Mouse (Mus musculus) intestine, embryonic 14.5 days (tissue): Measurements from ENCODE around the gene Cnr2. TPM values are rescaled to one million over a fixed set of nuclear protein-coding genes. Genes with fewer than 3 reads are reported as not detected.
A peak's percentile ranks its signal among the peaks of the same experiment; 100 is the strongest.

Experiments used
- ATAC-seq: fragments of 200-750 bp; cut with Nextera tagmentation; replicated peaks from 2 replicates; pipeline ENCODE4 v1.8.0; 2017; ENCODE audit warnings: low read depth, moderate number of reproducible peaks, moderate TSS enrichment, moderate library complexity; ENCODE audit not compliant: low FRiP score, low TSS enrichment
- DNase-seq: peaks from one replicate; pipeline ENCODE4 v3.0.0-alpha.2; 2018; ENCODE audit warnings: low spot score
- H3K27ac ChIP-seq: fragments of 300-500 bp; sonication (generic); 2 replicates; pipeline ENCODE4 v1.5.1; 2014; ENCODE audit warnings: low read depth, mild to moderate bottlenecking, control low read depth
- H3K27me3 ChIP-seq: fragments of 300-500 bp; sonication (generic); replicated peaks from 2 replicates; pipeline ENCODE4 v1.6.1; 2014; ENCODE audit warnings: low read length, control low read depth; ENCODE audit not compliant: control insufficient read depth, insufficient read depth
- H3K36me3 ChIP-seq: fragments of 300-500 bp; sonication (generic); 2 replicates; pipeline ENCODE4 v1.6.1; 2014; ENCODE audit warnings: low read length, control low read depth; ENCODE audit not compliant: control insufficient read depth, insufficient read depth
- H3K4me1 ChIP-seq: fragments of 300-500 bp; sonication (generic); replicated peaks from 2 replicates; pipeline ENCODE4 v1.6.1; 2014; ENCODE audit warnings: low read length, control low read depth, mixed read lengths; ENCODE audit not compliant: control insufficient read depth, insufficient read depth
- H3K4me2 ChIP-seq: fragments of 300-500 bp; sonication (generic); 2 replicates; pipeline ENCODE4 v1.6.1; 2014; ENCODE audit warnings: low read length
- H3K4me3 ChIP-seq: fragments of 300-500 bp; sonication (generic); 2 replicates; pipeline ENCODE4 v1.5.1; 2014; ENCODE audit warnings: low read depth, low read length, control low read depth, mixed read lengths
- H3K9ac ChIP-seq: fragments of 300-500 bp; sonication (generic); 2 replicates; pipeline ENCODE4 v1.6.1; 2014; ENCODE audit warnings: mild to moderate bottlenecking, low read length
- H3K9me3 ChIP-seq: fragments of 300-500 bp; sonication (generic); 2 replicates; pipeline ENCODE4 v1.6.1; 2016; ENCODE audit warnings: low read length, control low read depth; ENCODE audit not compliant: control insufficient read depth
- WGBS: fragments of 180-500 bp; shearing (Covaris S2); extraction: QIAGEN DNeasy Blood & Tissue Kit; methylation state at CpG from one replicate; pipeline ENCODE4 v1.1.7; 2014; 5-methylcytosine and 5-hydroxymethylcytosine counted together
- polyA plus RNA-seq: library from polyadenylated mRNA; unstranded; fragments of >200 nt; fragmentation: Nextera tagmentation; extraction: Ambion mirVana; gene quantifications from 2 replicates; pipeline ENCODE4 v1.2.1, GENCODE M21; 2014

Gene Cnr2
- polyA plus RNA-seq, 1 experiment from 2014 or later: 0.24 TPM

DNA sequence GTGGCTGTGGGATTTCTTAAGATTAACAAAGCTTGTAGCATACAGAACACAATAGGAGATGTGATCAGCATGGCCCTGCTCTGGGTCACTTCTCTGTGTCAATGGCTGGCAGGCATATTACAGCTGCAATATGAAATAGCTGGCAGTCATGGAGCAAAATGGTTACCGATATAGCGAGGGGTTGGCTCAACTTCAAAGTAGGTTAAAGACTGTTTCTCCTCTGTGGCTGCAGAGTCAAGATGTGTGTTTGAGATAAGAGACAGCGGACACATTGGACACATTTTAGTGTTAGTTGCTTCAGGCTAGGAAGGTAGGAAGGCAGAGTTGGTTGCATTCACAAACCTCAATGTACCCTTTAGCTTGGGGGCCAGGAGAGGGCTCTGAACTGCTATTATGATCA lies 11.4 kb downstream of the Cnr2 start:
- DNase-seq: no peak
- H3K9me3 ChIP-seq: no peaks in the 10 kb centered on the region
- H3K27me3 ChIP-seq: no peaks in the 10 kb centered on the region
- ATAC-seq: no peak
- no peaks in the 10 kb centered on the region for H3K36me3 ChIP-seq
- H3K4me3 ChIP-seq: no peak overlapping the region
- no peak overlapping the region for H3K27ac ChIP-seq
- WGBS: 86% methylated on average over 3 of the region's 3 CpGs
- no peak overlapping the region for H3K4me2 ChIP-seq
- no peak overlapping the region for H3K9ac ChIP-seq
- H3K4me1 ChIP-seq: no peaks in the 10 kb centered on the region; the same call in 1 of the 2 replicates

DNA sequence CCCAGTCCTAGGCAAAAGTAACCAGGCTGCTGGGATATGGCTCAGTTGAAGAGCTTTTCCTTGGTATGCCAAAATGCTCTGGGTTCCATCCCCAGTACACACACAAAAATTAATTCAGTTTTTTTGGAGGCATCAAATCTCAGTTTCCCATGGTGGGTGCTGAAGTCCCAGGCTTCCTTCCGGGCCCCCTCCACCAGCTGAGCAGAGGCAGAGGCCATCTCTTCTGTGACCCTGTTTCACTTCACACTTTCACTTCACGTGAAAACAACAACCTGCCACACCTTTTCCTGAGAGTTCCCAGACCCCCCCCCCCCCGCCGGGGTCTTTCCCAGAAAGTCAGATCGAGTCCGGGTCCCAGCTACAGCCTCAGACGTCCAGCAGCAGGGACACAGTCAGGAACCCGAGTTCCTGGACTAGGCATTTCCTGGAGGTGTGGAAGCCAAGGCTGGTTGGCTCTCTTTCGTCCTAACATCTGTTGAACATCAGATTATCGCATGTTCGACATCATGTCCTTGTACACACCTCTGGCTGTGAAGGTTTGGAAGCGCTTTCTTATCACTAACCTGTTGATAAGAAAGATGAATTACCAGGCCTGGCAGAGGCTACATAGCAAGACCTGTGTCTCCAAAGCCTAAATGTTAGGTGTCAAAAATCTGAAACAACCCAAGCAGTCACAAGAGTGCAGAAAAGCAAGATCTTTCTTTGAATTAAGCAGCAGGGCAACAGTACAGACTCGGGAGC lies 14.3 kb downstream of the Cnr2 start:
- ATAC-seq: no peak
- H3K4me2 ChIP-seq: no peak overlapping the region
- no peaks in the 10 kb centered on the region for H3K9me3 ChIP-seq
- H3K4me1 ChIP-seq: no peaks in the 10 kb centered on the region; the same call in 1 of the 2 replicates
- H3K36me3 ChIP-seq: no peaks in the 10 kb centered on the region
- no peak overlapping the region for H3K9ac ChIP-seq
- 33% methylated on average over 13 of the region's 13 CpGs for WGBS
- no peaks in the 10 kb centered on the region for H3K27me3 ChIP-seq
- DNase-seq: no peak
- no peak overlapping the region for H3K27ac ChIP-seq
- H3K4me3 ChIP-seq: no peak overlapping the region

DNA sequence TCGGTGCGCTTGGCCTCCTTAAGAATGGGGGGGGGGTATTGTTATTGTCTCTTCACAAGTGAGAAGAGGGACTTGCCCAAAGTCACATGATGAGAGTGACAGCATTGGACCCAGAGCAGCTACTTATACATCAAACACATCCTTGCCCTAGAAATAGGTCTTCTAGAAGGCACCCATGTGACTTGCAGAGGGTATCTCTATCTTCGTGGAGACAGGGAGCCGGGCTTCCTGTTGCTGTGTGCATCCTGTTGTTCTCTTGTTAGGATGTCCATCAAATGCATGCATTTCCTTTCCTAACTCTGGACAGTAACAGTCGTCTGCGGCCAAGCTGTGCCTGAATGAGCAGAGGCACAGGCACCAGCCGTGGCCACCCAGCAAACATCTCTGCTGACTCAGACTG lies 16.3 kb downstream of the Cnr2 start:
- DNase-seq: no peak
- no peaks in the 10 kb centered on the region for H3K27me3 ChIP-seq
- ATAC-seq: no peak
- H3K9me3 ChIP-seq: no peaks in the 10 kb centered on the region
- H3K4me1 ChIP-seq: no peaks in the 10 kb centered on the region; the same call in 1 of the 2 replicates
- H3K27ac ChIP-seq: no peak overlapping the region
- 76% methylated on average over 7 of the region's 7 CpGs for WGBS
- H3K4me3 ChIP-seq: no peak overlapping the region
- no peak overlapping the region for H3K9ac ChIP-seq
- H3K4me2 ChIP-seq: no peak overlapping the region
- H3K36me3 ChIP-seq: no peaks in the 10 kb centered on the region

DNA sequence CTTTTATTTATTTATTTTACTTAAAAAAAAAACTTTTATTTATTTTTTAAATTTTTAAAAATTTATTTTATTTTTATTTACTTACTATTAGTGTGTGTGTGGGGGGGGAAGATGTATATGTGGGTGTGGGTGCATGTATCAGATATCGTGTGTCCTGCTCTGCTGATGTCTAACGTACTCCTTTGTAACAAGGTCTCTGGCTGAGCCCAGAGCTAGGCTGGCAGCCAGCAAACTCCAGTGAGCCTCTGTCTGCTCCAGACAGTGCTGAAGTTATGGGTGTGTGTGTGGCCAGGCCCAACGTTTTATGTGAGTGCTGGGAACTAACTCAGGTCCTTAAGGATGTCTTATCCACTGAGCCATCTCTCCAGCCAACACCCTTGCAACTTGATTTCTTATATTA lies 17.0 kb downstream of the Cnr2 start:
- Histone ChIP-seq H3K4me2 (no peak overlapping the region), H3K27me3 (no peaks in the 10 kb centered on the region), H3K27ac (no peak overlapping the region), H3K9ac (no peak overlapping the region), H3K4me3 (no peak overlapping the region), H3K4me1 (no peaks in the 10 kb centered on the region; the same call in 1 of the 2 replicates), H3K9me3 (no peaks in the 10 kb centered on the region), H3K36me3 (no peaks in the 10 kb centered on the region)
- DNase-seq (no peak), ATAC-seq (no peak)
- WGBS: 62% methylated on average over 3 of the region's 3 CpGs

DNA sequence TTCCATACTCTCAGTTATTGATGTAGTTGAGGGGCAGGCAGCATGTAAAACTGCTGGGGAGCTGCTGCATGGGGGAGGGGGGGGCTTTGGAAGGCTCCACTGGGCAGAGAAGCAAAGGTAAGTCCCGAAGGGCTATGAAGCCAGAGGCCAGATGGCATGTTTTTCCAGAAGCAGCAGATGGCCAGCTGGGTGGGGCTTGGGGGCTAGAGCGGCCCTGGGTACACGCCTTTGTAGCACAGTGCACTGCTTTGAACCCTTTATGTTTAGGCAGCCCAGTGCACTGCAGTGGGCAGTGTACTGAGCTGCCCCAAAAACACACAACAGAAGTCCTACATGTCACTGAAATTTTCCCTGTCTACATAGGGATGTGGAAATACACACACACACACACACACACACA lies 17.6 kb downstream of the Cnr2 start:
- H3K4me1 ChIP-seq: no peaks in the 10 kb centered on the region; the same call in 1 of the 2 replicates
- H3K27ac ChIP-seq: no peak overlapping the region
- H3K4me3 ChIP-seq: no peak overlapping the region
- no peak for ATAC-seq
- H3K4me2 ChIP-seq: no peak overlapping the region
- no peaks in the 10 kb centered on the region for H3K9me3 ChIP-seq
- no peaks in the 10 kb centered on the region for H3K36me3 ChIP-seq
- WGBS: 36% methylated on average over 3 of the region's 3 CpGs
- H3K27me3 ChIP-seq: no peaks in the 10 kb centered on the region
- no peak for DNase-seq
- H3K9ac ChIP-seq: no peak overlapping the region

DNA sequence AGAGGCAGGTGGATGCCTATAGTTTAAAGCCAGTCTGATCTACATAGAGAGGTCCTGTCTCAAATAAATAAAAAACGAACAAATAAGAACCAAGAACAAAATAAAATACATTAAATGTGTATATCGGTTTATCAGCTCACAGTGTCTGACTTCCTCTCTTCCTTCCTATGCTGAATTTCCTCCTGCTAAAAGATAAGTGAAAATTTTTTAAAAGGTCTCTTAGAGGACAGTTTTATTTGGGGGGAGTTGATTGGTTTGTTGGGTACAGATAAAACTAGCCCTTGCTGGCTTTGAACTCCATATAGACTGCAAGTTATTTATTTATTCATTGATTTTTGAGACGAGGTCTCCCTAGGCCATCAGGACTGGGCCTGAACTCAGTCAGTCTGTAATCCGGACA lies 18.2 kb downstream of the Cnr2 start:
- no peak overlapping the region for H3K9ac ChIP-seq
- H3K27me3 ChIP-seq: no peaks in the 10 kb centered on the region
- DNase-seq (no peak), ATAC-seq (no peak)
- no peak overlapping the region for H3K4me2 ChIP-seq
- 60% methylated on average over 4 of the region's 4 CpGs for WGBS
- H3K36me3 ChIP-seq: no peaks in the 10 kb centered on the region
- no peaks in the 10 kb centered on the region; the same call in 1 of the 2 replicates for H3K4me1 ChIP-seq
- H3K27ac ChIP-seq: no peak overlapping the region
- H3K9me3 ChIP-seq: no peaks in the 10 kb centered on the region
- H3K4me3 ChIP-seq: no peak overlapping the region

DNA sequence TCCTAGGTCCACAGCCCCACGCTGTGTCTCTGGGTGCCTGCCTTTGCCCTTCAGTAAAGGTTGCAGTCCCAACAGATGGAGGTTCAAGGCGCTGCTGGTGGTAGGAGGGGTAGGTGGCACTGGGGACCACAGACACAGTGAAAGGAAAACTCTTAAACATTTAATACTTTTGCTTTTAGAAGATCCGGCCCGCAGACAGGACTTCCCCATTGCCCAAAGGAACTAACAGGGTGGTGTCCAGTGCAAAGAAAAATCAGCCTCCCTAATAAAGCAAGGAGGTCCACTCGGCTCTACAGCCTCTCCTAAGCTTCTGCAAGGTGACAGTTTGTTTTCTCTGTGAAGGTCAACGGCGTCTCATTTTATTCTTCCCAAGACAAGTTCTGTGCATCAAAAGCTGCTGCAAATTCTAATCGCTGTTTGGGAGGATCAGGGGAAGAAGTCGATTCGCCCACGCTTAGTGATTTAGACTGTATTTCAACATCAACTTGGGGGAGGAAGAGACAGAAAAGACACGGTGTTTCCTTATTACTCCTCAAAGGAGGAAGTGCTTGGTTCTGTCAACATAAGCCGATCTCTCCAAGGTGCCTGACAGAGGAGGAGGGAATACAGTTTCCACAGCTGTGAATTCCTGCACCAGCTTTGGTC lies 23.6 kb downstream of the Cnr2 start:
- peak overlapping the region; percentile 57 for H3K27ac ChIP-seq
- H3K27me3 ChIP-seq: no peaks in the 10 kb centered on the region
- no peak overlapping the region for H3K4me3 ChIP-seq
- H3K4me1 ChIP-seq: peaks cover 7% of the 10 kb centered on the region
- DNase-seq (no peak), ATAC-seq (no peak)
- 75% methylated on average over 13 of the region's 13 CpGs for WGBS
- H3K9me3 ChIP-seq: no peaks in the 10 kb centered on the region
- no peak overlapping the region for H3K4me2 ChIP-seq
- H3K36me3 ChIP-seq: peaks cover 4% of the 10 kb centered on the region; the same call in 1 of the 2 replicates
- H3K9ac ChIP-seq: no peak overlapping the region

DNA sequence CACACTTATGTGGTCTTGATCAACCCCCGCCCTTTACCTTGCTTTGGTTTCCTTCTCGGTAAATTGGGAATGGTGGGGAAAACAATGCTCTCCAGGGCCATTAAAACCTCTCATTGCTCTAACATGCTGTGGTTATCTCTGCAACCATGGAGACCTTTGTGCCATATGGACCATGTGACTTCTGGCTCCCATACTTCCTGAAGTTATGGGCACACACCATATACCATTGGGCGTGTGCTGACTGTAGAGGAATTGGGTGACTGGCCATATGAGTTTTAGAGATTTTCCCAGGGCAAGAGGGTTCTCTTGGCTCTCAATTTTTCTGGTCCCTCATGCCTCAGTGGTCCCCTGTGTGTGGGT lies 24.1 kb downstream of the Cnr2 start:
- Histone ChIP-seq H3K9me3 (no peaks in the 10 kb centered on the region), H3K9ac (no peak overlapping the region), H3K4me2 (no peak overlapping the region), H3K36me3 (peaks cover 5% of the 10 kb centered on the region; the same call in 1 of the 2 replicates), H3K4me1 (peaks cover 7% of the 10 kb centered on the region), H3K4me3 (no peak overlapping the region), H3K27me3 (no peaks in the 10 kb centered on the region), H3K27ac (peak overlapping the region; percentile 19)
- DNase-seq: peak; percentile 64
- 88% methylated on average over 3 of the region's 3 CpGs for WGBS
- ATAC-seq: no peak
